In genomic region chr8:103625166-103625890, GRCm38 (mm10) we compare ENCODE assay signal across 23 mouse cellular contexts.
DNase-seq lines count a peak whose midpoint lies in the region; ATAC-seq lines count a peak whose summit lies in the region.
"Had no signal": no experiment of that assay in that cellular context is flagged by ENCODE, and none has a peak within 500 bp of the region (broad histone marks: within the 10 kb centered on the region; RNA-seq: fewer than 3 reads in every experiment).

No protein-coding gene starts in this region.

- no peak overlapping the region for H3K9ac ChIP-seq in forebrain, embryonic 14.5 days (ENCODE audit: low read length)
- no peak overlapping the region for H3K9ac ChIP-seq in forebrain, embryonic 16.5 days (replicated peaks; ENCODE audit: low read depth, low read length)
- H3K9ac ChIP-seq in lung, embryonic 16.5 days (ENCODE audit: low read length): no peak overlapping the region
- H3K9ac ChIP-seq: forebrain, postnatal 0 days; heart, embryonic 13.5 days; hindbrain, embryonic 12.5 days; midbrain, embryonic 13.5 days; stomach, embryonic 15.5 days had no signal

- H3K4me3 ChIP-seq in forebrain, embryonic 14.5 days (ENCODE audit: low read depth, low read length): no peak overlapping the region
- H3K4me3 ChIP-seq in forebrain, embryonic 16.5 days (replicated peaks; ENCODE audit: low read length): no peak overlapping the region
- H3K4me3 ChIP-seq in lung, embryonic 16.5 days (ENCODE audit: low read length): no peak overlapping the region
- H3K4me3 ChIP-seq: heart, adult 2 months; heart, embryonic 13.5 days; hindbrain, embryonic 12.5 days; layer of hippocampus, adult 2 months; megakaryocyte, embryonic 14.5 days; midbrain, embryonic 13.5 days; stomach, embryonic 15.5 days had no signal

- H3K4me2 ChIP-seq in forebrain, embryonic 14.5 days (ENCODE audit: low read length): no peak overlapping the region
- no peak overlapping the region for H3K4me2 ChIP-seq in forebrain, embryonic 16.5 days (ENCODE audit: low read length)
- no peak overlapping the region for H3K4me2 ChIP-seq in lung, embryonic 16.5 days (ENCODE audit: low read depth, low read length)
- H3K4me2 ChIP-seq: heart, embryonic 13.5 days; hindbrain, embryonic 12.5 days; midbrain, embryonic 13.5 days; stomach, embryonic 15.5 days had no signal

- no peak overlapping the region for H3K27ac ChIP-seq in forebrain, embryonic 14.5 days (ENCODE audit: low read depth, low read length)
- H3K27ac ChIP-seq in forebrain, embryonic 16.5 days (ENCODE audit: low read length): no peak overlapping the region
- H3K27ac ChIP-seq in lung, embryonic 16.5 days (ENCODE audit: low read length): peak overlapping the region; percentile 39; the same call in 1 of the 2 replicates
- H3K27ac ChIP-seq: heart, adult 2 months; heart, embryonic 13.5 days; hindbrain, embryonic 12.5 days; midbrain, embryonic 13.5 days; stomach, embryonic 15.5 days had no signal

- H3K36me3 ChIP-seq in forebrain, embryonic 14.5 days (ENCODE audit: control insufficient read depth, insufficient read depth, low read length): no peaks in the 10 kb centered on the region
- no peaks in the 10 kb centered on the region for H3K36me3 ChIP-seq in forebrain, embryonic 16.5 days (ENCODE audit: control insufficient read depth, insufficient read depth)
- no peaks in the 10 kb centered on the region for H3K36me3 ChIP-seq in lung, embryonic 16.5 days (ENCODE audit: control insufficient read depth, insufficient read depth, low read length)
- H3K36me3 ChIP-seq: heart, embryonic 13.5 days; hindbrain, embryonic 12.5 days; midbrain, embryonic 13.5 days; stomach, embryonic 15.5 days had no signal

- no peaks in the 10 kb centered on the region for H3K9me3 ChIP-seq in forebrain, embryonic 14.5 days (replicated peaks; ENCODE audit: control insufficient read depth, low read length)
- H3K9me3 ChIP-seq in forebrain, embryonic 16.5 days (ENCODE audit: control insufficient read depth, low read length): no peaks in the 10 kb centered on the region
- no peaks in the 10 kb centered on the region for H3K9me3 ChIP-seq in lung, embryonic 16.5 days (ENCODE audit: control insufficient read depth, low read length)
- H3K9me3 ChIP-seq: heart, embryonic 13.5 days; hindbrain, embryonic 12.5 days; midbrain, embryonic 13.5 days; stomach, embryonic 15.5 days had no signal

- DNase-seq in adrenal gland, adult 8-10 months: peak; percentile 11
- DNase-seq in adrenal gland, postnatal 25 days: no peak
- peak; percentile 43 for DNase-seq in forebrain, embryonic 14.5 days (ENCODE audit: low spot score)
- no peak for DNase-seq in lung, postnatal 4 days
- peak; percentile 6 for DNase-seq in lung, postnatal 10 days
- DNase-seq in frontal cortex, postnatal 10 days (ENCODE audit: low spot score in 2 of 2): no peak
- DNase-seq: forebrain, postnatal 0 days; gastrocnemius, postnatal 36 days; heart, adult 2 months; heart, postnatal 14 days; thymus, adult 2 months; thymus, postnatal 4 days had no signal

- WGBS in forebrain, embryonic 14.5 days: 47% methylated on average over 7 of the region's 7 CpGs
- WGBS in forebrain, embryonic 16.5 days: 49% methylated on average over 7 of the region's 7 CpGs
- WGBS in lung, embryonic 16.5 days: 46% methylated on average over 7 of the region's 7 CpGs

- ATAC-seq in forebrain, embryonic 14.5 days: peak; percentile 22; the same call in 1 of the 2 replicates
- no peak for ATAC-seq in forebrain, embryonic 16.5 days
- ATAC-seq in lung, embryonic 16.5 days (ENCODE audit: low read depth): peak; percentile 66
- ATAC-seq: CD4-positive, CD25-positive, alpha-beta regulatory T cell, adult 4 months; forebrain, postnatal 0 days; intestine, postnatal 0 days; Patski had no signal

- no peaks in the 10 kb centered on the region for H3K27me3 ChIP-seq in forebrain, embryonic 14.5 days (replicated peaks; ENCODE audit: control insufficient read depth, insufficient read depth, low read length)
- H3K27me3 ChIP-seq in forebrain, embryonic 16.5 days (replicated peaks; ENCODE audit: control insufficient read depth, insufficient read depth, low read length): no peaks in the 10 kb centered on the region
- H3K27me3 ChIP-seq in lung, embryonic 16.5 days (ENCODE audit: control insufficient read depth, insufficient read depth, low read depth, low read length): no peaks in the 10 kb centered on the region
- H3K27me3 ChIP-seq: heart, embryonic 13.5 days; hindbrain, embryonic 12.5 days; megakaryocyte, embryonic 14.5 days; midbrain, embryonic 13.5 days; Patski; stomach, embryonic 15.5 days had no signal

- H3K4me1 ChIP-seq in forebrain, embryonic 14.5 days (ENCODE audit: control insufficient read depth, insufficient read depth, low read length): peaks cover 10% of the 10 kb centered on the region; the same call in 1 of the 2 replicates
- H3K4me1 ChIP-seq in forebrain, embryonic 16.5 days (replicated peaks; ENCODE audit: control insufficient read depth, insufficient read depth, low read length): peaks cover 9% of the 10 kb centered on the region
- H3K4me1 ChIP-seq in lung, embryonic 16.5 days (replicated peaks; ENCODE audit: control insufficient read depth, insufficient read depth, low read length): peaks cover 6% of the 10 kb centered on the region
- H3K4me1 ChIP-seq: heart, embryonic 13.5 days; megakaryocyte, embryonic 14.5 days; stomach, embryonic 15.5 days had no signal

Comparison
In these comparisons a context has a peak if more than half of its experiments do, and no peak if none do; other contexts are left out.
1. DNase-seq: peak in adrenal gland, adult 8-10 months (single experiment), forebrain, embryonic 14.5 days (single experiment) and lung, postnatal 10 days (single experiment); none in adrenal gland, postnatal 25 days (single experiment), lung, postnatal 4 days (0 of 2) and frontal cortex, postnatal 10 days (0 of 2).